Mouse (Mus musculus): ENCODE results near the gene Arf6.
"Not testable (repeated sequence)": the region's sequence is repeated elsewhere in the genome, so short reads cannot be mapped to it uniquely, and the experiment has no call there.

Gene Arf6

DNA sequence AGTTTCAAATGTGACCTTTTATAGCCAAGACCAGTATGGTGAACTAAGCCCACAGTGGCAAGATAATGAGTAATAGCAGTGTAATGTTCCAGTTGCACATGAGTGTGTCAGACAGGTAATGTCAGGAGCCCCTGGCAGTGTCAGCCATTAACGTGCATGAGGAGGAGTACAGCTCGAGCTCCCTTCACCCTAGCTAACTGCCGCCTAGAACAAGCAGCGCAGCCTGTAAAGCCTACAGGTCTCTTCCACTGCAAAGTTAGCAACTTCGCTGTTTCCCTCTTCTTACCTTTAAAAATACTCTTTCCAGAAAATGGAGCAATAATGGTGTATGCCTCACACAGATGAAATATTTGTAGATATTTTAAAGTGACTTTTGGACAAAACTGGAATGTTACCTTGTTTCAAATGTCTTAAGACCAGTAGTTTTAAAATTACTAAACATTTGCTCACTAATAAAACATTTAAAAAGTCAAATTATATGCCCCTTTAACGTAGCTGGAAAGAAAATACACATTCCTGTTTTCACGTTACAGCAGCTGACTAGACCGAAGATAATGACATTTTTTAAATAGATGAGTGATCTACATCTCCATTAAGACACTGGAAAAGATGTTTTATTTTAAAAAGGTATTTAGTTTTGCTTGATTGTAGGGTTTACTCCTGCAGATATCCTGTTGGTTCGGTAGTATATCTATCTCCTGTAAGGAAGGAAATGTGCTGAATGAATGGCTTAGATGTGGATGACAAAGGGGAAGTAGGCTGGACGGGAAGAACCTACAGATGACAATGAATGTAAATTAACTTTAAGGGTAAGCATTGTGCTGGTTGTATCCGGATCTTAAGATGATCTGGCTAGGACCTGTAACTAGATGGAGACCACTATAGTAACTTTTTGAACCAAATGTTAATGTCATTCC is 2.2 kb downstream of the Arf6 start:
- no peak for DNase-seq (ENCODE audit: low spot score)

DNA sequence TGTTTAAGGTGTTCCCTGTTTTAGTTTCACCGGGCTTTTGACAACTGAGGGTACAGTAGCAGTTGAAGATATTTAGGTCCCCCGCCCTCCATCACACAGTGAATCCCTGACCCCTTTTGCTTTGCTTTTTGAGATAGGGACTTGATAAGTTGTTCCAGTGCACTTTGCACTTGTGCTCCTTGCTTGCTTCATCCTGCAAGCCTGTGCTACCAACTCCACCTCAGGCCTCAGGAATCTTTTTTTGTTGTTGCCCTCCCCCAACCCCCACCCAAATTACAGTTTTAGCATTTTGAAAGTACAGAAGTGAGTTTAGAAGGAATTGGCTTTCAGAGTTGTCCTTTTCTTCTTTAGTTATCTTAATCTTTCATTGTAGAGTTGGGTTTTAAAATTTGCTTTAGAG is 4.2 kb downstream of the Arf6 start:
- DNase-seq (ENCODE audit: low spot score), result no peak

DNA sequence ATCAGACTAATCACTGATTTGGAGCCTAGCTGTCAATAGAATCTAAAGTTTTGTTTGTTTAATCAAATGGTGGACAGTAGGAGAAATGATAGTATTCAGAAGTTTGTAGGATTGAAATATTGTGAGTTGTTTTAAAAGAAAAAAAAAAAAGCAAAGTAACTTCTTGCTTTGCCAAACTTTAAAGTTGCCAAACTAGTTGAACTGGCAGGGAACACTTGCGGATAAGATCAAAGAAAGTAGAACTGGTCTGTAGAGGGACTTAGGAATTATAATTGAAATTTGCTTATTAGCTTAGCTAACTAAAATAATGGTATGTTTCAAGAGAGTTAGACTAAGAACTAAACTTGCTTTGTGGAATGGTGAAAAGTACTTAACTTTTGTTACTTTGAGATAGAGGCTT is 5.2 kb downstream of the Arf6 start:
- DNase-seq (ENCODE audit: low spot score), result no peak

DNA sequence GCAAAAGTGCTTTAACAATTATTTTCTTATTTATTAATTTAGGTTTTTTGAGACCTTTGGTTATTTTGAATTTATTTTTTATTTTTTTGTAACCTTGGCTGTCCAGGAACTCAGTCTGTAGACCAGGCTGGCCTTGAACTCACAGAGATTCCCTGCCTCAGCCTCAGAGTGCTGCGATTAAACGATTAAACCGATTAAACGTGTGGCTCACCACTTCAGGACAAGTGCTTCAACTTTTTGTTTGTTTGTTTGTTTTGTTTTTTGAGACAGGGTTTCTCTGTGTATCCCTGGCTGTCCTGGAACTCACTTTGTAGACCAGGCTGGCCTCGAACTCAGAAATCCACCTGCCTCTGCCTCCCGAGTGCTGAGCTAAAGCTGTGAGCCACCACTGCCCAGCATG is 5.7 kb downstream of the Arf6 start:
- DNase-seq (ENCODE audit: low spot score), result not testable (repeated sequence)

GRCm38 (mm10) chr12:69378558-69379454 is 6.9 kb downstream of the Arf6 start:
- DNase-seq (ENCODE audit: low spot score), result no peak

- DNase-seq (ENCODE audit: low spot score), result no peak
Measured at GRCm38 (mm10) chr12:69382880-69383279, 10.9 kb downstream of the Arf6 start.

- no peak for DNase-seq (ENCODE audit: low spot score)
Measured at GRCm38 (mm10) chr12:69384606-69385005, 12.7 kb downstream of the Arf6 start.

DNA sequence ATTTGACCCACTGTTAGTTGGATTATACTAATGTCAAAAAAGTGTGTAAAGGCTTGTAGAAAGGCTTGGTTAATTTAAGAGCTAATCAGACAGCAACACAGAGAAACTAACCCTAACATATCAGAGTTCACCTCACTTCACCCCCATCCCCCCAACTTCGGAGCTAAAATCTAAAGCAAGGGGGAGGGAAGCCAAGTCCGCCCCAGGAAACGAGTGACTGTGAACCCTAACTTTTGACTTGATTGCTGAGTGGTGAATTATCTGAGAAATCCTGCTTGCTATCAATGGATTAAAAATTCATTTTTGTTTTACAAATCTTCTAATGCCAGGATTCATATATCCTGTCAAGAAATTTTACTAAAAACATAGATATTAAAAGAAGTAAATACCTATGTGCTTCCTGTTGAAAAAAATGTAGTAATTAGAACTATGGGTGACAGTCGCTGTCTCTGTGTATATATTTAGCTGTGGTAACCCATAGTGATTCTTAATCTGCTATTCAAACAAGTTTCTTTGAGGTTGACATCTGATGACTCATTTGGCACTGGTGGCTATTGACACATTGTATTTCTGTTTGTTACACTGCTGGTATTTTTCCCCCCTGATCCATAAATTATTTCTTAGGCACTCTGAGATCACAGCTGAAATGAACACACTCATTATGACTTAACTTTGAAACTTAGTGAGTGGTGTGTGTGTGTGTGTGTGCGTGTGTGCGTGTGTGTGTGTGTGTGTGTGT is 13.8 kb downstream of the Arf6 start:
- no peak for DNase-seq (ENCODE audit: low spot score)

GRCm38 (mm10) chr12:69386281-69386732 is 14.4 kb downstream of the Arf6 start:
- DNase-seq (ENCODE audit: low spot score), result not testable (repeated sequence)

- no peak for DNase-seq (ENCODE audit: low spot score)
Measured at GRCm38 (mm10) chr12:69388321-69388869, 16.4 kb downstream of the Arf6 start.

- no peak for DNase-seq (ENCODE audit: low spot score)
Measured at GRCm38 (mm10) chr12:69389273-69389938, 17.5 kb downstream of the Arf6 start.

DNA sequence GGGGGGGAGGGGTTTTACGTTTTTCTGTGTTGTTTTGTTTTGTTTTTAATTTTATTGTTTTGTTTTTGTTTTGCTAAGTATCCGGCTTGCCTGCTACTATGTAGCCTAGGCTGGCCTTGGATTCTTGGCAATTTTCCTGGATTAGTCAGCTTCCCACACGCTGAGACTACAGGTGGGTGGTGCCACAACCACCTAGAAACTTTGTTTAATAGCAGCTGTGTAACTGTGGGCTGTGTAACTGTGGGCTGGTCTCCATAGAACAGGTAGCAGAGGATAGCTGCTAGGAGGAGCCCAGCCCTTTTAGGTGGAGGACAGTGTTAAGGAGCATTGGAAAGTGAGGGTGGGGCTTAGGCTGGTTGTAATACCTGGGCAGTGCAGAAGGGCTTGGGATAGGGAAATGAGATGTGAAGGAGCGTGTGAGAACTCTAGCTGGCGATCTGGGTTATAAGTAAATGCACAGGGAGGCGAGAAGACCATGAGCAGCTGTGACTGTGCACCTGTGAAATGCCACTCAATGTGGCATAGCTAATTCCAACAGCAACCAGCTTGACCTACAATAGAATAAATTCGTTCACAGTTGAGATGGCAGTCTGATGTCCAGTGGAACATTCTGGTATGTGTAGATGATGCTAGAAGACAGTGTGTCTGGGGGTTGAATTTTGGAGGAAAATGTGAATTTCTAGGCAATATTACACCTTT is 18.2 kb downstream of the Arf6 start:
- no peak for DNase-seq (ENCODE audit: low spot score)

DNA sequence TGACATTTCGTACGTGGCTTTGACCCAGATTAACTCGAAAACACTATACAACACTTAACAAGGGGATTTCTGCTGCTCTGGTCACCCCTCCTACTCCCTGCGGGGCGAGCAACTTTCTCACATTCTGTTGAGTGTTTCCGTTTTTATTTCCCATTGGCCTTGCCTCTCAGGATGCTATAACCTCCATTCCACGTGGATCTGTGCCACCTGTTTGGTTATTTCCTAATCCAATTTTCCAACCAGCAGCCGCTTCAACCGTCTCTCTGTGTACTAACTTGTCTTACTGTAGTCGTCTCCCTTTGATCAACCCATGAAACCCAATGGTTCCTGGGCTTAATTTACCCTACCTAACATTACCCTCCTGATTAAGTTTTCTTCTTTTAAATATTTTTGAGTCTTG is 21.1 kb downstream of the Arf6 start:
- no peak for DNase-seq (ENCODE audit: low spot score)

DNA sequence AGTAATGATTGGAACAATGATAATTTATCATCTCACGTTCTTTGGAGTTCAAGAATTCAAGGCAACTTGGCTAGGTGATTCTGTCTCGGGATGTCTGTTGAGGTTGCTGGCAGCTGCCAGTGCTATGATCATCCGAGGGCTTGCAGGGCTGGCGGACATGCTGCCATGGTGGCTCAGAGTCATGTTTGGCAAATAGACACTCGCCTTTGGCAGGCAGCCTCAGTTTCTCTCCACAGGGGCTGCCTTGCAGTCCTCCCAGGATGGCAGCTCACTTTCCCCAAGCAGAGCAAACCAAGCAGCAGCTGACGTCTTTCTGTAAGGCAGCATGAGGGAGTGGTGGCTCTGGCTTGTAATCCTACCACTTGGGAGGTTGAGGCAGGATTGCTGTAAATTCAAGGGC is 22.5 kb downstream of the Arf6 start:
- no peak for DNase-seq (ENCODE audit: low spot score)

DNA sequence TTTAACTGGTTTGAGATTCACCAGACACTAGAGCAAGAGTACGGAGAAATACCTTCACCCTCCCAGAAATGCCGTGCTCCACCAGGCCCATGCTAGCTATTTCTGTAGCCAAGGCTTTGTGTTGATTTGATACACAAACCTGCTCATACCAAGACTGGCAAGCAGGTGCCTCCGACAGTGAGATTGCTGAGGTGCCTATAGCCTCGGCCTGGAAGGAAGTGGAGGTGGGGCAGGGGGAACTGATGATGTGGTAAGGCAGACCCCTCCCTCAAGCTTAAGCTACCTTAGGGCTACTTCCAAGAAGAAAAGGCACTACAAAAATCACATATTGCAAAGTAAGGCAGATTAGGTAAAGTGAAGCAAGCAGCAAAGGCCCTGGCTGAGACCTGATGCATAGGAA is 28.4 kb downstream of the Arf6 start:
- no peak for DNase-seq (ENCODE audit: low spot score)

- DNase-seq (ENCODE audit: low spot score), result no peak
Measured at GRCm38 (mm10) chr12:69400871-69401286, 28.9 kb downstream of the Arf6 start.

DNA sequence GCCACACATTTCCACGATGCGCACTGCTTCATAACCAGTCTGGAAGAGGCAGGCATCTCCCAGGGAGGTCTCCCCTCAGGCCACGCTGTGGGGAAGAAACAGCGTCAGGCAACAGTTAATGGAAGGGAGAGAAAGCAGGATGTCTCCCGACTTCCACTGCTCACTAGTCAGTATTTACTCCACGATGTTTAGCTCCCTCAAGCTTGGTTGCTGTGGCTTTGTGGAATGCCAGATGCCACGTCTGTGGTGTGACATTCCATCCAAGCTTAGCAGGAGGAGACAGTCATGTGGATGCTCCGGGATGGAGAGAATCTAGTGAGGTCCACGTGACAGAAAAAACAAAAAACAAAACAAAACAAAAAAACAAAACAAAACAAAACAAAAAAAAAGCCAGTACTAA is 30.1 kb downstream of the Arf6 start:
- no peak for DNase-seq (ENCODE audit: low spot score)

- no peak for DNase-seq (ENCODE audit: low spot score)
Measured at GRCm38 (mm10) chr12:69402594-69403167, 30.7 kb downstream of the Arf6 start.

DNA sequence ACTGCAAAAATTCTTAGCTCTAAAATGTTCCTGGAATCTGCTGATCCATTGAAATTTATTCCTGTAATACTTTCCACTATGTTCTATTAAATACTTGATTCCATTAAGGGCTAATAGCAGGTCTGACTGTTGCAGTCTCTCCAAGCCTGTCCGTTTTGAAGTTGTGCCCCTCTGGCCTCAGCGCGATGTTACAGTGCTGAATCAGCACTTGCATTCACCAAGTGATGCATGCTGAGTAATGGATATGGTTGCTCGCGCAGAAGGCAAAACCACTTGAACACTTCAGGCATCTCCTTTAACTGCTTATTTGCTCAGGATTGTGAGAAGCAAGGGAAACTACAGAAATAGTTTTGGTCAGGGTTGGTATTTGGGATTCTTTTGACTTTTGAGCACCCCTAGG is 38.8 kb downstream of the Arf6 start:
- DNase-seq (ENCODE audit: low spot score), result no peak

DNA sequence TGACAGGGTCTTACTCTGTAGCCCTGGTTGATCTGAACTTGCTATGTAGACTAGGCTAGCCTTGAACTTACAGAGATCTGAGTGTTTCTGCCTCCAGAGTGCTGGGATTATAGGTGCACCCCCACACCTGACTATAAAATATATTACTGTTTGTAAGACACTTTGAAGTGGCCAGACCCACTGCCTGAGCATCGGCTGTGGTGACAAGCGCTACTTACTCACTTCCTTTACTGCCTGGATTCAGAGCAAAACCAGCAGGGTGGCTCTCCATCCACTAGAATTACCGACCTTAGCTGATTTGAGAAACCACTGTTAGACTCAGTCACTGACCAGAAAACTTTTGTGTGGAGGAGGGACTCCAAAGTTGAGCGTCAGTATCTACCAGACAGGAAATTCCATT is 40.0 kb downstream of the Arf6 start:
- no peak for DNase-seq (ENCODE audit: low spot score)
